Mouse (Mus musculus): ENCODE results near the gene Mansc4. TPM values are rescaled to one million over a fixed set of nuclear protein-coding genes. Genes with fewer than 3 reads are reported as not detected.
A peak's percentile ranks its signal among the peaks of the same experiment; 100 is the strongest.

The Mansc4 gene
- polyA plus RNA-seq, 1 experiment from 2014 or later, result 7.3 TPM

- no peaks in the 10 kb centered on the region for H3K9me3 ChIP-seq (ENCODE audit: low read depth, low read length)
- no peak overlapping the region for H3K4me2 ChIP-seq
- H3K27me3 ChIP-seq (ENCODE audit: insufficient read depth, low read length), result no peaks in the 10 kb centered on the region
- H3K36me3 ChIP-seq (ENCODE audit: insufficient read depth), result 0 out of 2 replicates have a peak, but pooled peaks cover 9% of the 10 kb centered on the region
- no peak for TF ChIP-seq CTCF (IDR thresholded peaks at IDR 0.05; ENCODE audit: low read depth)
- H3K4me3 ChIP-seq (ENCODE audit: low read depth, low read length), result no peak overlapping the region
- ATAC-seq (ENCODE audit: insufficient read depth), result no peak
- H3K27ac ChIP-seq (ENCODE audit: low read depth), result no peak overlapping the region
- whole genome bisulfite sequencing, result 78% methylated on average over 7 of the region's 7 CpGs
- no peak overlapping the region for H3K9ac ChIP-seq
- 0 out of 2 replicates have a peak, but pooled peaks cover 2% of the 10 kb centered on the region for H3K4me1 ChIP-seq (ENCODE audit: insufficient read depth)
- DNase-seq, result no peak
Observed at GRCm38 (mm10) chr6:147094771-147095170, 7.9 kb upstream of the Mansc4 start.

- H3K27ac ChIP-seq (ENCODE audit: low read depth), result peak overlapping the region; percentile 84; the same call in 1 of the 2 replicates
- no peaks in the 10 kb centered on the region for H3K9me3 ChIP-seq (ENCODE audit: low read depth, low read length)
- peak overlapping the region; percentile 87 for H3K4me2 ChIP-seq
Observed at GRCm38 (mm10) chr6:147092136-147092535, 5.3 kb upstream of the Mansc4 start.

GRCm38 (mm10) chr6:147091136-147092120 is 4.6 kb upstream of the Mansc4 start, which contains the start of gene Klhl42:
Gene Klhl42 (plus strand): TSS chr6:147091379.
- WGBS, result under 1% methylated on average over 99 of the region's 99 CpGs
- peak within 1 kb of the TSS; percentile 87 for H3K4me3 ChIP-seq (ENCODE audit: low read depth, low read length)
- H3K36me3 ChIP-seq (ENCODE audit: insufficient read depth), result 0 out of 2 replicates have a peak, but pooled peaks cover 3% of the 10 kb centered on the region
- 0 out of 2 replicates have a peak, but pooled peaks cover 2% of the 10 kb centered on the region for H3K4me1 ChIP-seq (ENCODE audit: insufficient read depth)
- no peaks in the 10 kb centered on the region for H3K27me3 ChIP-seq (ENCODE audit: insufficient read depth, low read length)
- H3K27ac ChIP-seq (ENCODE audit: low read depth), result peak within 1 kb of the TSS; percentile 84
- TF ChIP-seq CTCF (IDR thresholded peaks at IDR 0.05; ENCODE audit: low read depth), result no peak
- ATAC-seq (ENCODE audit: insufficient read depth), result peak; percentile 89
- DNase-seq, result peak; percentile 86
- H3K4me2 ChIP-seq, result peak within 1 kb of the TSS; percentile 87
- H3K9me3 ChIP-seq (ENCODE audit: low read depth, low read length), result no peaks in the 10 kb centered on the region
- H3K9ac ChIP-seq, result peak within 1 kb of the TSS; percentile 85

More at GRCm38 (mm10) chr6:147092136-147092535, 5.3 kb upstream of the Mansc4 start:
- Histone ChIP-seq H3K4me3 (ENCODE audit: low read depth, low read length) (peak overlapping the region; percentile 87), H3K9ac (peak overlapping the region; percentile 85), H3K36me3 (ENCODE audit: insufficient read depth) (0 out of 2 replicates have a peak, but pooled peaks cover 3% of the 10 kb centered on the region), H3K27me3 (ENCODE audit: insufficient read depth, low read length) (no peaks in the 10 kb centered on the region), H3K4me1 (ENCODE audit: insufficient read depth) (0 out of 2 replicates have a peak, but pooled peaks cover 2% of the 10 kb centered on the region)
- DNase-seq (peak; percentile 58), ATAC-seq (ENCODE audit: insufficient read depth) (peak; percentile 12; the same call in 1 of the 2 replicates)
- 2% methylated on average over 15 of the region's 15 CpGs for WGBS
- no peak for TF ChIP-seq CTCF (IDR thresholded peaks at IDR 0.05; ENCODE audit: low read depth)

GRCm38 (mm10) chr6:147090191-147090590 is 3.4 kb upstream of the Mansc4 start:
- 0 out of 2 replicates have a peak, but pooled peaks cover 3% of the 10 kb centered on the region for H3K36me3 ChIP-seq (ENCODE audit: insufficient read depth)
- ATAC-seq (ENCODE audit: insufficient read depth) (no peak), DNase-seq (no peak)
- no peak overlapping the region for H3K27ac ChIP-seq (ENCODE audit: low read depth)
- TF ChIP-seq CTCF (IDR thresholded peaks at IDR 0.05; ENCODE audit: low read depth), result no peak
- H3K4me2 ChIP-seq, result peak overlapping the region; percentile 87
- 0 out of 2 replicates have a peak, but pooled peaks cover 2% of the 10 kb centered on the region for H3K4me1 ChIP-seq (ENCODE audit: insufficient read depth)
- no peaks in the 10 kb centered on the region for H3K9me3 ChIP-seq (ENCODE audit: low read depth, low read length)
- WGBS, result 78% methylated on average over 5 of the region's 5 CpGs
- H3K27me3 ChIP-seq (ENCODE audit: insufficient read depth, low read length), result no peaks in the 10 kb centered on the region
- no peak overlapping the region for H3K9ac ChIP-seq
- no peak overlapping the region; the same call in 1 of the 2 replicates for H3K4me3 ChIP-seq (ENCODE audit: low read depth, low read length)

DNA sequence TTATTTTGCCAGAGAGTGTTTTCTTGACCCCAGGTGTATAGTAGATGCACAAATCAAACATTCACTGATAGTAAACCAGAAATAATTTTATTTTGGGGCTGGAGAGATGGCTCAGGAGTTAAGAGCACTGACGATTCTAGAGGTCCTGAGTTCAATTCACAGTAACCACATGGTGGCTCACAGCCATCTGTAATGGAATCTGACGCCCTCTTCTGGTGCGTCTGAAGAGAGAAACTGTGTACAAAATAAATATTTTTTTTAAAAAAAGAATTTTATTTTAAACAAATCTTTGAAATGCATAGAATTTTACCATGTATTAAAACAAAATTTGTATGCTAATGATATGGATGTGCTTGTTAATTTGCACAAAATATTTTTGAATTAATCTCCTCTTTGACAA is 1.7 kb upstream of the Mansc4 start:
- Histone ChIP-seq H3K4me3 (ENCODE audit: low read depth, low read length) (no peak overlapping the region), H3K4me1 (ENCODE audit: insufficient read depth) (0 out of 2 replicates have a peak, but pooled peaks cover 2% of the 10 kb centered on the region), H3K4me2 (no peak overlapping the region), H3K9ac (no peak overlapping the region), H3K9me3 (ENCODE audit: low read depth, low read length) (no peaks in the 10 kb centered on the region), H3K27me3 (ENCODE audit: insufficient read depth, low read length) (no peaks in the 10 kb centered on the region), H3K36me3 (ENCODE audit: insufficient read depth) (0 out of 2 replicates have a peak, but pooled peaks cover 3% of the 10 kb centered on the region), H3K27ac (ENCODE audit: low read depth) (no peak overlapping the region)
- no peak for ATAC-seq (ENCODE audit: insufficient read depth)
- no peak for DNase-seq
- WGBS, result 72% methylated on average over 3 of the region's 3 CpGs
- TF ChIP-seq CTCF (IDR thresholded peaks at IDR 0.05; ENCODE audit: low read depth), result peak; percentile 5; the same call in 1 of the 2 replicates

DNA sequence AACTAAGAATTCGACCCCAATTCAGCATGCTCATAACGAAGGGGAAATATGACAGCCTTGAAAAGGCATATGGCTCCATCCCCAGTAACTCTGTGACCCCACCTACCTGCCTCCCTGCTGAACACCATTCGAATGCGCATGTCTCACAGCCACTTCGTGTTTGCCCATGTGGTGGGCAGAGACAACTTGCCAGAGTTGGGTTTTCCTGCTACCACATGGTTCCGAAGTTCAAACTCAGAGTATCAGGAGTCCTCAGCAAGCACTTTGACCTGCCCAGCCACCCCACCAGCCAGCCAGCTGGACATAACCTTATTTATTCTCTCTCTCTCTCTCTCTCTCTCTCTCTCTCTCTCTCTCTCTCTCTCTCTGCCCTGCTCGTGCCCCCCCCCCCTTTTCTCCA is 904 bp upstream of the Mansc4 start:
- TF ChIP-seq CTCF (IDR thresholded peaks at IDR 0.05; ENCODE audit: low read depth), result no peak
- no peak overlapping the region for H3K27ac ChIP-seq (ENCODE audit: low read depth)
- no peaks in the 10 kb centered on the region for H3K9me3 ChIP-seq (ENCODE audit: low read depth, low read length)
- DNase-seq (no peak), ATAC-seq (ENCODE audit: insufficient read depth) (no peak)
- no peaks in the 10 kb centered on the region for H3K27me3 ChIP-seq (ENCODE audit: insufficient read depth, low read length)
- H3K4me3 ChIP-seq (ENCODE audit: low read depth, low read length), result no peak overlapping the region
- WGBS, result 38% methylated on average over 7 of the region's 7 CpGs
- no peak overlapping the region for H3K4me2 ChIP-seq
- H3K9ac ChIP-seq, result no peak overlapping the region
- no peaks in the 10 kb centered on the region for H3K36me3 ChIP-seq (ENCODE audit: insufficient read depth)
- H3K4me1 ChIP-seq (ENCODE audit: insufficient read depth), result no peaks in the 10 kb centered on the region

Measured in lung, embryonic 14.5 days (tissue).